Comparison of ENCODE assay signal across 12 mouse cellular contexts in the genomic region with DNA sequence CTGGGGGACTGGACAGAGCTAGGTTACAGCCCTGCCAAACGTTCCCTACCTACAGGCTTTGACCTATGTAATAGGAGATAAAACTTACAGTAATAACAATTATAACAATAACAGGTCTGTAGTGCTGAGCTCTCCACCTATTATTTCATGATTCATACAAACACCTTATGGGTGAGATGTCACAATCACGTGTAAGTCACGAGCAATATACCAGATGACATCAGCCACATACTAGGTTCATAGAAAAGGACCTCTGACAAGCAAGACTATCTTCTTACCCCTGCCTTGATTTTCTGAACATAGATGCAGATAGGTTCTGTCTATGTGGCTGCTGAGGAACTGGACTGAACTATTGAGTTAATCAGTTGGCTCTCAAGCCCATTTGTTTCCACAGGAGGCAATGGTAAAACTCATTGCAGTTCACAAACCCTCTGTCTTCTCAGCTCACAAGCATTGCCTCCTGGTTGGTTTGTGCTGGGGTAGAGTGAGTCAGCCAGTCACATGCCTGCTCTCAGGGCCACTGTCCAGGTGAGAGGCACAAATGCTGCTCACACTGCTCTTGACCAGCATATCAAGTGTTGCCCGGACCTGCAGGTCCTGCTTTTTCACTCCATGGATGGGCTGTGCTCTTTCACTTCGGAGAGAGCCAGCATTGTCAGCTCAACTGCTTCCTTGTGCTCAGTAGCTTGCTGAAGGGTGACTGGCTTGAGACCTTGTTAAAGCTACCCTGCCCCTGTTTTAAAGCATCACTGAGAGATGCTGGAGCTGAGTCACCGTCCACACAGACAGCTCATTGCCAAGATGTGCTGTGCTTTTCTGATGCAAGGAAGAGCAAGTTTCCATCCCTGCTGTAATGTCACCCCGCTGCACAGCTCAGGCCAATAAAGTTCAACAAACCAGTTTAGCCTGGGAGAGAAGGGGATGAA.
DNase-seq lines count a peak whose midpoint lies in the region; ATAC-seq lines count a peak whose summit lies in the region.
"Had no signal": no experiment of that assay in that cellular context is flagged by ENCODE, and none has a peak within 500 bp of the region (broad histone marks: within the 10 kb centered on the region; RNA-seq: fewer than 3 reads in every experiment).

No protein-coding gene starts in this region.

- peak; percentile 4 for DNase-seq in gastrocnemius, adult 18-20 months (ENCODE audit: low spot score)
- DNase-seq in gastrocnemius, postnatal 10 days = no peak
- peak; percentile 32 for DNase-seq in urinary bladder, adult 2 months (ENCODE audit: low spot score)
- no peak for DNase-seq in urinary bladder, postnatal 4 days (ENCODE audit: low spot score in 2 of 2)
- DNase-seq in adrenal gland, postnatal 36 days = peak; percentile 53 to 61
- no peak for DNase-seq in ovary, postnatal 36 days (ENCODE audit: low spot score)
- DNase-seq in testis, postnatal 10 days (ENCODE audit: low spot score) = no peak
- DNase-seq: heart, postnatal 10 days; layer of hippocampus, adult 9-11 months; left cerebral cortex, postnatal 4 days had no signal

- no peak for ATAC-seq in activated CD4-positive, CD25-positive, alpha-beta regulatory T cell, adult 4 months
- ATAC-seq: hindbrain, postnatal 0 days had no signal

Comparison
In these comparisons a context has a peak if more than half of its experiments do, and no peak if none do; other contexts are left out.
1. DNase-seq: peak in gastrocnemius, adult 18-20 months (single experiment), urinary bladder, adult 2 months (single experiment) and adrenal gland, postnatal 36 days (2 of 2); none in gastrocnemius, postnatal 10 days (single experiment), urinary bladder, postnatal 4 days (0 of 2), ovary, postnatal 36 days (single experiment) and testis, postnatal 10 days (single experiment).